Mouse (Mus musculus): ENCODE data around the gene Thada. TPM values are rescaled to one million over a fixed set of nuclear protein-coding genes. Genes with fewer than 3 reads are reported as not detected.

Gene Thada
- polyA plus RNA-seq, 1 experiment from 2014 or later = 1.6 TPM

DNA sequence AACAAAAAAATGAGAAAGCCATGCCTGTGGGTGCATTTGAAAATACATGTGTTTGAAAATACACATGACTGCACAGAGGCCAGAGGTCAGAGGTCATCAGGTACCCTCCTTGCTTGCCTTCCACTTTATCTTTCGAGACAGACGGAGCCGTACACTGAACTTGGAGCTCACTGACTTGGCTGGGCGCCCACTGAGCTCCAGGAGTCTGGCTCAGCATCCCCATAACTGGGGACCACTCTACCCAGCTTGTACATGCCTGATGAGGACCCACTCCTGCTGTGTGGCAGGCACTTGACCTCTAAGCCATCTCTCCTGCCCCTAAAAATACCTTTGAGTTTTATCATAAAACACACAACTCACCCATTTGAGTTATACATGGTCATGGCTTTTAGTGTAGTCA lies 43.2 kb upstream of the Thada start:
- Histone ChIP-seq H3K9ac (ENCODE audit: low read length) (no peak overlapping the region), H3K4me2 (replicated peaks; ENCODE audit: low read depth) (no peak overlapping the region), H3K27ac (replicated peaks) (no peak overlapping the region), H3K9me3 (ENCODE audit: control insufficient read depth, low read length) (no peaks in the 10 kb centered on the region), H3K27me3 (ENCODE audit: control insufficient read depth, insufficient read depth, low read length) (no peaks in the 10 kb centered on the region), H3K4me3 (ENCODE audit: low read depth, low read length) (no peak overlapping the region), H3K36me3 (ENCODE audit: control insufficient read depth, insufficient read depth, low read length) (no peaks in the 10 kb centered on the region), H3K4me1 (replicated peaks; ENCODE audit: control insufficient read depth, insufficient read depth) (peaks cover 5% of the 10 kb centered on the region)
- WGBS = 57% methylated on average over 4 of the region's 4 CpGs
- ATAC-seq (ENCODE audit: low FRiP score, low TSS enrichment) = no peak
- DNase-seq (ENCODE audit: low spot score) = no peak
- TF ChIP-seq EP300 (optimal IDR thresholded peaks at IDR 0.05) (no peak), CTCF (IDR thresholded peaks at IDR 0.05; ENCODE audit: low read depth) (no peak)

DNA sequence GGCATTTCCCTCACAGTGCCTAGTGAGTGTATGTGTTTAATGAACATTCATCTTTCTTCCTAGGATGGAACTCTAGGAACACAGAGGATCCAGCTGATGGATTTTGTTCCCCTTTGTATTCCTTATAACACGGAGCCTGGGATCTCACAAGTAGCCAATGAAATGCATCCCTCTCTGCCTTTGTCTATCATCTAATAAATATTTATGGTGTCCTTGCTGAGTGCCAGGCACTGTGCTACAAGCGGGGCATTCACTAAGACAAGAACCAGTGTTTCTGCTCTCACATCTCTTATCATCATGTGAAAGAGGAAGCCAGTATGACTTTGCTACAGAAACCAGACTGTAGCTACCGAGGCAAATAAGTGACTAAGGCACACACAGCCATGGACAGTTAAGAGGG lies 42.7 kb upstream of the Thada start:
- no peaks in the 10 kb centered on the region for H3K36me3 ChIP-seq (ENCODE audit: control insufficient read depth, insufficient read depth, low read length)
- no peak overlapping the region for H3K9ac ChIP-seq (ENCODE audit: low read length)
- 62% methylated on average over 3 of the region's 3 CpGs for WGBS
- TF ChIP-seq EP300 (optimal IDR thresholded peaks at IDR 0.05) (no peak), CTCF (IDR thresholded peaks at IDR 0.05; ENCODE audit: low read depth) (no peak)
- no peaks in the 10 kb centered on the region for H3K27me3 ChIP-seq (ENCODE audit: control insufficient read depth, insufficient read depth, low read length)
- H3K4me1 ChIP-seq (replicated peaks; ENCODE audit: control insufficient read depth, insufficient read depth) = peaks cover 5% of the 10 kb centered on the region
- no peak for ATAC-seq (ENCODE audit: low FRiP score, low TSS enrichment)
- no peak overlapping the region for H3K27ac ChIP-seq (replicated peaks)
- H3K4me3 ChIP-seq (ENCODE audit: low read depth, low read length) = no peak overlapping the region
- no peaks in the 10 kb centered on the region for H3K9me3 ChIP-seq (ENCODE audit: control insufficient read depth, low read length)
- H3K4me2 ChIP-seq (replicated peaks; ENCODE audit: low read depth) = no peak overlapping the region
- no peak for DNase-seq (ENCODE audit: low spot score)

GRCm38 (mm10) chr17:84505922-84506321 lies 39.9 kb upstream of the Thada start:
- TF ChIP-seq CTCF (IDR thresholded peaks at IDR 0.05; ENCODE audit: low read depth) (no peak), EP300 (optimal IDR thresholded peaks at IDR 0.05) (no peak)
- Histone ChIP-seq H3K36me3 (ENCODE audit: control insufficient read depth, insufficient read depth, low read length) (no peaks in the 10 kb centered on the region), H3K27ac (replicated peaks) (no peak overlapping the region), H3K9ac (ENCODE audit: low read length) (no peak overlapping the region), H3K4me1 (replicated peaks; ENCODE audit: control insufficient read depth, insufficient read depth) (peaks cover 3% of the 10 kb centered on the region), H3K4me3 (ENCODE audit: low read depth, low read length) (no peak overlapping the region), H3K27me3 (ENCODE audit: control insufficient read depth, insufficient read depth, low read length) (no peaks in the 10 kb centered on the region), H3K9me3 (ENCODE audit: control insufficient read depth, low read length) (no peaks in the 10 kb centered on the region), H3K4me2 (replicated peaks; ENCODE audit: low read depth) (no peak overlapping the region)
- ATAC-seq (ENCODE audit: low FRiP score, low TSS enrichment) = no peak
- WGBS = 52% methylated on average over 2 of the region's 2 CpGs
- no peak for DNase-seq (ENCODE audit: low spot score)

DNA sequence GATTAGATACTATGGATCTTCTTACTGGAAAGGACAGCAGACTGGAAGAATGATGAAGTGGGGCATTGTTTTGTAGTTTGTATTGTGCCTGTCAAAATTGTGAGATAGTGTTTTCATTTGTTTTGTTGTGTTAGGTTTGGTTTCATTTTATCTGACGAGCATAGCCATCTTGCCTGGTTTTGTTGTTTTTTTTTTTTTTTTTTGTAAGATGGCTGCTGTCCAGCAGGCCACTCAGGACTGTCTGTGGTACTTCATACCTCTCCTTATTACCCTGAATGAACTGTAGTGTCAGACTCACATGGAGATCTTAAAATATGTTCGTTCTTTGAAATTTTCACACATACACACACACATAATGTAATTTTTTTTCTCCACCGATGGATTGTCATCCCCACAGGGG lies 36.3 kb upstream of the Thada start:
- WGBS = 61% methylated on average over 3 of the region's 3 CpGs
- no peak for ATAC-seq (ENCODE audit: low FRiP score, low TSS enrichment)

GRCm38 (mm10) chr17:84498639-84499038 lies 32.6 kb upstream of the Thada start:
- no peaks in the 10 kb centered on the region for H3K9me3 ChIP-seq (ENCODE audit: control insufficient read depth, low read length)
- no peak overlapping the region for H3K4me2 ChIP-seq (replicated peaks; ENCODE audit: low read depth)
- H3K36me3 ChIP-seq (ENCODE audit: control insufficient read depth, insufficient read depth, low read length) = no peaks in the 10 kb centered on the region
- peak overlapping the region; percentile 76 for H3K27ac ChIP-seq (replicated peaks)
- ATAC-seq (ENCODE audit: low FRiP score, low TSS enrichment) (no peak), DNase-seq (ENCODE audit: low spot score) (no peak)
- 0 out of 2 replicates have a peak, but pooled peaks cover 4% of the 10 kb centered on the region for H3K4me1 ChIP-seq (replicated peaks; ENCODE audit: control insufficient read depth, insufficient read depth)
- 43% methylated on average over 5 of the region's 5 CpGs for WGBS
- TF ChIP-seq CTCF (IDR thresholded peaks at IDR 0.05; ENCODE audit: low read depth) = no peak
- TF ChIP-seq EP300 (optimal IDR thresholded peaks at IDR 0.05) = no peak
- H3K27me3 ChIP-seq (ENCODE audit: control insufficient read depth, insufficient read depth, low read length) = no peaks in the 10 kb centered on the region
- H3K4me3 ChIP-seq (ENCODE audit: low read depth, low read length) = no peak overlapping the region
- H3K9ac ChIP-seq (ENCODE audit: low read length) = no peak overlapping the region

More for the DNA sequence above, 36.3 kb upstream of the Thada start:
- Histone ChIP-seq H3K9me3 (ENCODE audit: control insufficient read depth, low read length) (no peaks in the 10 kb centered on the region), H3K4me2 (replicated peaks; ENCODE audit: low read depth) (no peak overlapping the region), H3K9ac (ENCODE audit: low read length) (no peak overlapping the region), H3K27ac (replicated peaks) (no peak overlapping the region), H3K27me3 (ENCODE audit: control insufficient read depth, insufficient read depth, low read length) (no peaks in the 10 kb centered on the region), H3K4me1 (replicated peaks; ENCODE audit: control insufficient read depth, insufficient read depth) (0 out of 2 replicates have a peak, but pooled peaks cover 4% of the 10 kb centered on the region), H3K36me3 (ENCODE audit: control insufficient read depth, insufficient read depth, low read length) (no peaks in the 10 kb centered on the region), H3K4me3 (ENCODE audit: low read depth, low read length) (no peak overlapping the region)
- DNase-seq (ENCODE audit: low spot score) = no peak
- no peak for TF ChIP-seq CTCF (IDR thresholded peaks at IDR 0.05; ENCODE audit: low read depth)
- TF ChIP-seq EP300 (optimal IDR thresholded peaks at IDR 0.05) = no peak

DNA sequence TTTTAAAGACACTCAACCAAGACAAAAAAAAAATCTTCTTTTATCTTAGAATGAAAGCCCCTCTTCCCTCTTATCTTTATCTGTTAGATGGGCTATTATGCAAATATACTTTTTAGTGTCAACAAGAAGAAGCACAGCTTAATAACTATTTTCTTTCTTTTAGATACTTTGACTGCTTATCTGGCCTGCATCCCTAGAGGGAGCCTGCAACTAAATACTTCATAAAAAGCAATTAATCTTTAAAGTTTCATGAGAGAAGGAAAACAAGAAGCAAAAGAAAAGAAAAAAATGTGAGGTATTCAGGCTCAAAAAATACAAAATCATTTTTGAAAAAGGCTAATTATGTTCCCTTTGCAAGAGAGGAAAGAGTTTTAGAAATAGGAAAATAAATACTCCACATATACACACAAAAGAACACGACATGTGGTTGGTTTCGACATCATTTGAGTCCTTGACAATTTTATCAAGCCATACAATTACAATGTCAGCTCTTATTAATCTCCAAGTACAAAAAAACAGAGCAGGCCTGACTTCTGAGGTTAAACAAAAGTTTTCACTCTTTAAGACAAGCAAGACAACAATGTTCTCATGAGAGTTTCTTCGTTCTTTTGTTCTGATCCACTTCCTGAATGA lies 32.1 kb upstream of the Thada start:
- WGBS = 32% methylated on average over 3 of the region's 3 CpGs
- Histone ChIP-seq H3K4me2 (replicated peaks; ENCODE audit: low read depth) (no peak overlapping the region), H3K36me3 (ENCODE audit: control insufficient read depth, insufficient read depth, low read length) (no peaks in the 10 kb centered on the region), H3K27me3 (ENCODE audit: control insufficient read depth, insufficient read depth, low read length) (no peaks in the 10 kb centered on the region), H3K9me3 (ENCODE audit: control insufficient read depth, low read length) (no peaks in the 10 kb centered on the region), H3K9ac (ENCODE audit: low read length) (no peak overlapping the region), H3K27ac (replicated peaks) (peak overlapping the region; percentile 76; the same call in 1 of the 2 replicates), H3K4me1 (replicated peaks; ENCODE audit: control insufficient read depth, insufficient read depth) (0 out of 2 replicates have a peak, but pooled peaks cover 4% of the 10 kb centered on the region), H3K4me3 (ENCODE audit: low read depth, low read length) (no peak overlapping the region)
- peak; percentile 32; the same call in 1 of the 2 replicates for TF ChIP-seq CTCF (IDR thresholded peaks at IDR 0.05; ENCODE audit: low read depth)
- TF ChIP-seq EP300 (optimal IDR thresholded peaks at IDR 0.05) = no peak
- DNase-seq (ENCODE audit: low spot score) (no peak), ATAC-seq (ENCODE audit: low FRiP score, low TSS enrichment) (no peak)

All from stomach, postnatal 0 days (tissue).